Mouse (Mus musculus) urinary bladder, postnatal 25 days (tissue): Measurements from ENCODE around the gene Mrpl40.

Experiments
- DNase-seq: peaks from one replicate; pipeline ENCODE4 v3.0.0; 2022; ENCODE audit warnings: low spot score

Mrpl40 gene

DNA sequence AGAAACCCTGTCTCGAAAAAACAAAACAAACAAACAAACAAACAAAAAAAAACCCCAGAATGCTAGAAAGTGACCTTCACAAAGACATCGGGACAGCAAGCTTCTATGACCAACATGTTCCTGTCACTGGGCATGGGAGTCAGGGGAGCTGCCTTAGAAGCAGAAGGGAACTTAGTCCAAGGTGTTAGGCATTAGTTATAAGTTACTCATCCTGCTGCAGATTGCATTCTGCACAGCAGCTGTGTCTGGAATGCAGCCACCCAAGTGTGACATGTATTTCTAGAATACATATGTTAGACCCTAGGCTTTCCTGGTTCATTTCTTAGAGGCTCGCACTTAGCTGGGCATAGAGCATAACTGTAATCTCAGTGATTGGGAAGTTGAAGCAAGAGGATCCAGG is 48.0 kb downstream of the Mrpl40 start:
- no peak for DNase-seq

GRCm38 (mm10) chr16:18822925-18823324 is 53.7 kb downstream of the Mrpl40 start:
- DNase-seq: no peak

DNA sequence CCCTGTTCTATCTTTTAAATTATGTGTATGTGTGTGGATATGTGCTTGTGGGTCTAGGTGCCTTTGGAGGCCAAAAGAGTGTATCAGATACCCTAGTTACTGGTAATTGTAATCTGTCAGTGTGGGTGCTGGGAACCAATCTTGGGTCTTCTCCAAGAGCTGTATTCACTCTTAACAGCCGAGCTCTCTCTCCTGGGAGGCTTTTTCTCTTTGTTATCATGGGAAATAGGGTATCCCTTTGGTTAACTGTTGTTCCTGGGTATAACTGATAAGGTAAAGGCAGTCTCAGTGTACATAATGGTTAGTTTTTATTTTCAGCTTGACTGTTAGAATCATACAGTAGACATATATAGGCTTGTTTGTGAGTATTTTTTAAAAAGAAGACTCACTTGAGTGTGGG is 54.3 kb downstream of the Mrpl40 start:
- DNase-seq: no peak
